Mouse (Mus musculus) heart, postnatal 0 days (tissue): Measurements from ENCODE around the gene Plekhf1. TPM values are rescaled to one million over a fixed set of nuclear protein-coding genes. Genes with fewer than 3 reads are reported as not detected.

Experiments
- ATAC-seq: fragments of 200-750 bp; cut with Nextera tagmentation; 2 replicates; pipeline ENCODE4 v1.8.0; 2017; ENCODE audit warnings: low read depth, moderate number of reproducible peaks, moderate library complexity; ENCODE audit not compliant: insufficient read depth
- DNase-seq: peaks from one replicate; pipeline ENCODE4 v3.0.0-alpha.2; 2016; ENCODE audit warnings: low spot score
- H3K27ac ChIP-seq: fragments of 300-500 bp; sonication (generic); 2 replicates; pipeline ENCODE4 v1.5.1; 2014; ENCODE audit warnings: low read depth, mild to moderate bottlenecking
- H3K27me3 ChIP-seq: fragments of 300-500 bp; sonication (generic); 2 replicates; pipeline ENCODE4 v1.6.1; 2014; ENCODE audit warnings: low read length, mixed read lengths; ENCODE audit not compliant: control insufficient read depth, insufficient read depth
- H3K36me3 ChIP-seq: fragments of 300-500 bp; sonication (generic); replicated peaks from 2 replicates; pipeline ENCODE4 v1.6.1; 2014; ENCODE audit warnings: low read length, mixed read lengths; ENCODE audit not compliant: control insufficient read depth, insufficient read depth
- H3K4me1 ChIP-seq: fragments of 300-500 bp; sonication (generic); 2 replicates; pipeline ENCODE4 v1.6.1; 2014; ENCODE audit warnings: antibody characterized with exemption; ENCODE audit not compliant: control insufficient read depth, insufficient read depth
- H3K4me2 ChIP-seq: fragments of 300-500 bp; sonication (generic); 2 replicates; pipeline ENCODE4 v1.6.1; 2014; ENCODE audit warnings: low read depth, mild to moderate bottlenecking, low read length, moderate library complexity
- H3K4me3 ChIP-seq: fragments of 300-500 bp; sonication (generic); 2 replicates; pipeline ENCODE4 v1.5.1; 2014; ENCODE audit warnings: low read depth, low read length
- H3K9ac ChIP-seq: fragments of 300-500 bp; sonication (generic); replicated peaks from 2 replicates; pipeline ENCODE4 v1.6.1; 2014; ENCODE audit warnings: low read depth, low read length, mixed read lengths
- H3K9me3 ChIP-seq: fragments of 300-500 bp; sonication (generic); replicated peaks from 2 replicates; pipeline ENCODE4 v1.6.1; 2016; ENCODE audit warnings: low read length; ENCODE audit not compliant: control insufficient read depth
- CTCF ChIP-seq: IDR thresholded peaks from 2 replicates; pipeline ENCODE4 v1.5.1; 2016; ENCODE audit warnings: antibody characterized with exemption, control low read depth, low read depth
- EP300 ChIP-seq: IDR thresholded peaks from 2 replicates; pipeline ENCODE4 v1.6.1; 2016; ENCODE audit warnings: antibody characterized with exemption, low read depth
- WGBS: fragments of 180-500 bp; shearing (Covaris S2); extraction: QIAGEN DNeasy Blood & Tissue Kit; methylation state at CpG from one replicate; pipeline ENCODE4 v1.1.7; 2014; 5-methylcytosine and 5-hydroxymethylcytosine counted together
- polyA plus RNA-seq: library from polyadenylated mRNA; unstranded; fragments of >200 nt; fragmentation: Nextera tagmentation; extraction: Ambion mirVana; gene quantifications from 2 replicates; pipeline ENCODE4 v1.2.1, GENCODE M21; 2015
- total RNA-seq: library from RNA; depleted of rRNA; stranded (reverse); fragments of >200 nt; gene quantifications from 2 replicates; pipeline ENCODE4 v1.2.3, GENCODE M21; 2014; ENCODE audit warnings: low replicate concordance; rRNA removed

The Plekhf1 gene
- total and polyA plus RNA-seq, 2 experiments from 2014 or later: 6.6 to 17.5 TPM

- no peak for ATAC-seq
- no peaks in the 10 kb centered on the region for H3K9me3 ChIP-seq
- H3K36me3 ChIP-seq: no peaks in the 10 kb centered on the region
- no peak overlapping the region for H3K27ac ChIP-seq
- peak; percentile 59 for DNase-seq
- peak overlapping the region; percentile 56 for H3K4me2 ChIP-seq
- peak overlapping the region; percentile 18; the same call in 1 of the 2 replicates for H3K4me3 ChIP-seq
- 10% methylated on average over 11 of the region's 11 CpGs for WGBS
- H3K4me1 ChIP-seq: 0 out of 2 replicates have a peak, but pooled peaks cover 7% of the 10 kb centered on the region
- TF ChIP-seq CTCF (peak; percentile 78), EP300 (no peak)
- H3K9ac ChIP-seq: no peak overlapping the region
- H3K27me3 ChIP-seq: 0 out of 2 replicates have a peak, but pooled peaks cover 3% of the 10 kb centered on the region
Observed at GRCm38 (mm10) chr7:38167724-38168141, 60.1 kb downstream of the Plekhf1 start.

Other genes with a start within 250 kb of the Plekhf1 start
- 22.2 and 23.7 TPM in 2 replicates for gene Uri1, start 204.5 kb downstream of the Plekhf1 start, total RNA-seq
- 23.4 and 25.3 TPM in 2 replicates for gene Uri1, start 204.5 kb downstream of the Plekhf1 start, polyA plus RNA-seq
- gene Ccne1, start 120.5 kb downstream of the Plekhf1 start, total RNA-seq: 5.7 and 16.3 TPM in 2 replicates
- gene Ccne1, start 120.5 kb downstream of the Plekhf1 start, polyA plus RNA-seq: 9.0 and 9.3 TPM in 2 replicates
- 15.9 and 17.5 TPM in 2 replicates for gene 1600014C10Rik, start 44.8 kb downstream of the Plekhf1 start, total RNA-seq
- gene 1600014C10Rik, start 44.8 kb downstream of the Plekhf1 start, polyA plus RNA-seq: 16.5 and 19.1 TPM in 2 replicates
- 27.7 and 29.2 TPM in 2 replicates for gene Pop4, start 43.4 kb upstream of the Plekhf1 start, total RNA-seq
- gene Pop4, start 43.4 kb upstream of the Plekhf1 start, polyA plus RNA-seq: 26.3 TPM in 2 replicates